ENCODE assay signal across 8 mouse cellular contexts in the genomic region with DNA sequence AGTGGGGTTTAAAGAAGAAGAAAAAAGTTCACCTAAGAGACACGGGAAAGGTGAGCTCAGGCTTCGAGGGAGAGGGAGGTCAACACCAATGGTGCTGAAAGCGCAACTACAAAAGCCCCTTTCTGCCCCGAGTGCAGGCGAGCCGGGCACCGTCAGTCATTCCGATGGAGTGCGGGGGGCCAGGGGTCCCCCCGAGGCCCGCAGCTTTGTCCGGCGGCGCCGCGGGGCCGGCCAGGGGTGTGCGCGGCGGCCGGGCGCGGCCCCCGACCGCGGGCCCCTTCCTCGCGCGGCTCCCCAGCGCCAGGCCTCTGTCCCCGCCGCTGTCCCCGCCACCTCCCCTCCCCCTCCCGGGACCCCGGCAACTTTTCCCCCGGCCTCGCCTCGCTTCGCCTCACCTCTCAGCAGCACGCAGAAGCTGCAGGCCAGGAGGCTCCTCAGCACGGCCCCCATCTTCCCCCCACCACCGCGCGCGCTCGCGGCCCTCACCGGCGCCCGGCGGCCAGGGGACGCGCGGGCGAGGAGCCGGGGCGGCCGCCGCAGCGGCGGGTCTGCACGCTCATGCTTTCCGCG. TPM values are rescaled to one million over a fixed set of nuclear protein-coding genes. Genes with fewer than 3 reads are reported as not detected.
A peak's percentile ranks its signal among the peaks of the same experiment; 100 is the strongest.
DNase-seq lines count a peak whose midpoint lies in the region; ATAC-seq and TF ChIP-seq lines count a peak whose summit lies in the region.

No protein-coding gene starts in this region.

- H3K9ac ChIP-seq in lung, embryonic 16.5 days (ENCODE audit: low read length), result peak overlapping the region; percentile 99
- H3K9ac ChIP-seq in forebrain, embryonic 15.5 days (replicated peaks), result peak overlapping the region; percentile 98
- H3K9ac ChIP-seq in liver, adult 2 months (ENCODE audit: low read depth, low read length), result peak overlapping the region; percentile 100
- H3K9ac ChIP-seq in stomach, embryonic 16.5 days (ENCODE audit: low read length), result peak overlapping the region; percentile 98

- no peak for TF ChIP-seq CTCF in liver, adult 2 months (IDR thresholded peaks at IDR 0.05; ENCODE audit: low read depth, low read length)

- peaks cover 29% of the 10 kb centered on the region for H3K79me2 ChIP-seq in liver, adult 2 months (ENCODE audit: control insufficient read depth, insufficient read depth, low read length)

- WGBS in lung, embryonic 16.5 days, result 1% methylated on average over 27 of the region's 64 CpGs
- under 1% methylated on average over 36 of the region's 64 CpGs for WGBS in forebrain, embryonic 15.5 days
- WGBS in liver, adult 2 months, result under 1% methylated on average over 63 of the region's 64 CpGs
- under 1% methylated on average over 40 of the region's 64 CpGs for WGBS in stomach, embryonic 16.5 days

- peak overlapping the region; percentile 97 for H3K27ac ChIP-seq in lung, embryonic 16.5 days (ENCODE audit: low read length)
- H3K27ac ChIP-seq in forebrain, embryonic 15.5 days (replicated peaks), result peak overlapping the region; percentile 100
- peak overlapping the region; percentile 95 for H3K27ac ChIP-seq in liver, adult 2 months (replicated peaks; ENCODE audit: insufficient read depth, low read depth, low read length)
- H3K27ac ChIP-seq in stomach, embryonic 16.5 days (ENCODE audit: low read length), result peak overlapping the region; percentile 98

- no peak for ATAC-seq in CD4-positive, CD25-positive, alpha-beta regulatory T cell, adult 4 months
- no peak; the same call in 1 of the 2 replicates for ATAC-seq in lung, embryonic 16.5 days (ENCODE audit: low read depth)
- peak; percentile 75 for ATAC-seq in forebrain, embryonic 15.5 days (replicated peaks)
- 0 out of 2 replicates have a peak, but pooled peaks have one; percentile 44 for ATAC-seq in stomach, embryonic 16.5 days (ENCODE audit: insufficient read depth, low FRiP score)

- DNase-seq in CD4-positive, CD25-positive, alpha-beta regulatory T cell, adult 2 months (ENCODE audit: low read depth, low spot score), result peak; percentile 38
- DNase-seq in lung, postnatal 14 days, result no peak
- DNase-seq in liver, adult 2 months (ENCODE audit: extremely low read depth, low read depth, low spot score), result no peak
- no peak for DNase-seq in gastrocnemius, postnatal 10 days

- no peaks in the 10 kb centered on the region for H3K9me3 ChIP-seq in lung, embryonic 16.5 days (ENCODE audit: control insufficient read depth, low read length)
- no peaks in the 10 kb centered on the region for H3K9me3 ChIP-seq in forebrain, embryonic 15.5 days
- H3K9me3 ChIP-seq in stomach, embryonic 16.5 days (replicated peaks; ENCODE audit: control insufficient read depth, low read length), result peaks cover under 1% of the 10 kb centered on the region; the same call in 1 of the 2 replicates

- peak overlapping the region; percentile 80 for H3K4me2 ChIP-seq in lung, embryonic 16.5 days (ENCODE audit: low read depth, low read length)
- peak overlapping the region; percentile 62 for H3K4me2 ChIP-seq in forebrain, embryonic 15.5 days (replicated peaks)
- peak overlapping the region; percentile 93 for H3K4me2 ChIP-seq in stomach, embryonic 16.5 days (ENCODE audit: low read depth, low read length)

- H3K4me1 ChIP-seq in lung, embryonic 16.5 days (replicated peaks; ENCODE audit: control insufficient read depth, insufficient read depth, low read length), result peaks cover 6% of the 10 kb centered on the region
- H3K4me1 ChIP-seq in forebrain, embryonic 15.5 days, result peaks cover 18% of the 10 kb centered on the region
- H3K4me1 ChIP-seq in liver, adult 2 months (ENCODE audit: control insufficient read depth, insufficient read depth, low read length), result peaks cover 19% of the 10 kb centered on the region
- peaks cover 7% of the 10 kb centered on the region; the same call in 1 of the 2 replicates for H3K4me1 ChIP-seq in stomach, embryonic 16.5 days (ENCODE audit: control insufficient read depth, insufficient read depth, low read length)

- peak overlapping the region; percentile 75 for H3K4me3 ChIP-seq in lung, embryonic 16.5 days (ENCODE audit: low read length)
- H3K4me3 ChIP-seq in forebrain, embryonic 15.5 days, result peak overlapping the region; percentile 98
- H3K4me3 ChIP-seq in liver, adult 2 months (ENCODE audit: insufficient read depth, low read depth, low read length), result peak overlapping the region; percentile 100
- peak overlapping the region; percentile 88 for H3K4me3 ChIP-seq in stomach, embryonic 16.5 days (replicated peaks; ENCODE audit: low read length)

- TF ChIP-seq POLR2A in liver, adult 2 months (IDR thresholded peaks at IDR 0.05; ENCODE audit: extremely low read depth, insufficient read depth, low read length), result no peak

- H3K27me3 ChIP-seq in lung, embryonic 16.5 days (ENCODE audit: control insufficient read depth, insufficient read depth, low read depth, low read length), result no peaks in the 10 kb centered on the region
- H3K27me3 ChIP-seq in forebrain, embryonic 15.5 days, result no peaks in the 10 kb centered on the region
- no peaks in the 10 kb centered on the region for H3K27me3 ChIP-seq in liver, adult 2 months (ENCODE audit: control insufficient read depth, insufficient read depth, low read length)
- no peaks in the 10 kb centered on the region for H3K27me3 ChIP-seq in stomach, embryonic 16.5 days (ENCODE audit: control insufficient read depth, insufficient read depth, low read length)

- H3K36me3 ChIP-seq in lung, embryonic 16.5 days (ENCODE audit: control insufficient read depth, insufficient read depth, low read length), result no peaks in the 10 kb centered on the region
- no peaks in the 10 kb centered on the region for H3K36me3 ChIP-seq in forebrain, embryonic 15.5 days
- no peaks in the 10 kb centered on the region for H3K36me3 ChIP-seq in liver, adult 2 months (ENCODE audit: control insufficient read depth, insufficient read depth, low read length)
- H3K36me3 ChIP-seq in stomach, embryonic 16.5 days (ENCODE audit: control insufficient read depth, insufficient read depth, low read length), result no peaks in the 10 kb centered on the region

RNA-seq across cellular contexts. Expression of a gene that starts 0.4 kb away (rescaled TPM):
- 1 to 10 TPM; 6.3 to 8.6 TPM for polyA plus RNA-seq in CD4-positive, CD25-positive, alpha-beta regulatory T cell, adult 4 months (2017; shearing (Covaris generic))
- 22.4 and 22.7 TPM in 2 replicates for polyA plus RNA-seq in lung, embryonic 16.5 days (2015; fragmentation: Nextera tagmentation; extraction: Ambion mirVana)
- 20.4 and 23.2 TPM in 2 replicates for polyA plus RNA-seq in forebrain, embryonic 15.5 days (2015; fragmentation: Nextera tagmentation; extraction: Ambion mirVana)
- total RNA-seq in liver, adult 2 months (2014; rRNA removed), result 48.2 and 54.3 TPM in 2 replicates
- 15.0 and 15.1 TPM in 2 replicates for polyA plus RNA-seq in liver, adult 2 months (2012; rRNA removed)
- polyA plus RNA-seq in stomach, embryonic 16.5 days (2015; fragmentation: Nextera tagmentation; extraction: Ambion mirVana), result 16.8 and 17.4 TPM in 2 replicates
- total RNA-seq in gastrocnemius, postnatal 10 days (2021), result 10 to 100 TPM; 47.9 to 54.3 TPM

Comparison
In these comparisons a context has a peak if more than half of its experiments do, and no peak if none do; other contexts are left out.
1. ATAC-seq: peak in forebrain, embryonic 15.5 days (single experiment) and stomach, embryonic 16.5 days (single experiment); none in CD4-positive, CD25-positive, alpha-beta regulatory T cell, adult 4 months (single experiment) and lung, embryonic 16.5 days (single experiment).
2. Peak in every context shown above with its lines, with median percentiles within 50 percentile points of each other: H3K27ac ChIP-seq, H3K4me2 ChIP-seq, H3K4me3 ChIP-seq and H3K9ac ChIP-seq.